Mouse (Mus musculus): ENCODE data around the gene Naxd.
A peak's percentile ranks its signal among the peaks of the same experiment; 100 is the strongest.
"Not testable (repeated sequence)": the region's sequence is repeated elsewhere in the genome, so short reads cannot be mapped to it uniquely, and the experiment has no call there.

Naxd gene

DNA sequence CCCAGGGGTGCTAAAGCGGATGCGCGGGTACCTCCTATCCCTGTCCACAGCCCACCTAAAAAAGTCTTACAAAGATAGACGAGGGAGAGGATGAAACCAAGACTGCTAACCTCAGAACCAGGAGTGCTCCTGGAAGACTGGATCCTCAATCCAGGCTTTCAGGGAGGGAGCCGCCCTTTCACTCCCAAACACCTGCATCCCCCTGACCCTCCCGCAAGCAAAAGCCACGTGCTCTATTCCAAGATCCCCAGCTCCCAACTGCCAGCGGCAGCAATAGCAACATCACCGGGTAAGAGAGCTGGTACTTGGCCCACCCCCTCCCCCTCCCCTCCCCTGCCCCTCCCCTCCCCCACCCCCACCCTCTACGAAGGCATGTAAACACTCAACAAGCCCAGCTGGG lies 21.9 kb upstream of the Naxd start:
- no peak for DNase-seq

DNA sequence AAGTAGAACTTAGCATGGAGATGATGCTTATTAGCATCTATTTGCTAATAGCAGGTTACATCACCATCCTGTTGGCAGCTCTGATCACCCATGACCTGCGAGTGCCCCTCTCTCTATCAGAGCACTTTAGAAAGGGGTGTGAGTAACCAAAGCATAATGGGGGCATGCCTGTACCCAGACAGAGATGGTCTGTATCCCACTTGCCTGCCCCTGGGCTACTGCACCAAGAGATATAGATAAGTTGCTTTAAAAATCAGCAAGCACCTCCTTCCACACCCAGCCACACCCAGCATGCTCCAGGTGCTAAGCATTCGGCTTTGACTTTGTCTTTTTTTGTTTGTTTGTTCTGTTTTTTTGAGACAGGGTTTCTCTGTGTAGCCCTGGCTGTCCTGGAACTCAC lies 21.4 kb upstream of the Naxd start:
- DNase-seq = no peak

DNA sequence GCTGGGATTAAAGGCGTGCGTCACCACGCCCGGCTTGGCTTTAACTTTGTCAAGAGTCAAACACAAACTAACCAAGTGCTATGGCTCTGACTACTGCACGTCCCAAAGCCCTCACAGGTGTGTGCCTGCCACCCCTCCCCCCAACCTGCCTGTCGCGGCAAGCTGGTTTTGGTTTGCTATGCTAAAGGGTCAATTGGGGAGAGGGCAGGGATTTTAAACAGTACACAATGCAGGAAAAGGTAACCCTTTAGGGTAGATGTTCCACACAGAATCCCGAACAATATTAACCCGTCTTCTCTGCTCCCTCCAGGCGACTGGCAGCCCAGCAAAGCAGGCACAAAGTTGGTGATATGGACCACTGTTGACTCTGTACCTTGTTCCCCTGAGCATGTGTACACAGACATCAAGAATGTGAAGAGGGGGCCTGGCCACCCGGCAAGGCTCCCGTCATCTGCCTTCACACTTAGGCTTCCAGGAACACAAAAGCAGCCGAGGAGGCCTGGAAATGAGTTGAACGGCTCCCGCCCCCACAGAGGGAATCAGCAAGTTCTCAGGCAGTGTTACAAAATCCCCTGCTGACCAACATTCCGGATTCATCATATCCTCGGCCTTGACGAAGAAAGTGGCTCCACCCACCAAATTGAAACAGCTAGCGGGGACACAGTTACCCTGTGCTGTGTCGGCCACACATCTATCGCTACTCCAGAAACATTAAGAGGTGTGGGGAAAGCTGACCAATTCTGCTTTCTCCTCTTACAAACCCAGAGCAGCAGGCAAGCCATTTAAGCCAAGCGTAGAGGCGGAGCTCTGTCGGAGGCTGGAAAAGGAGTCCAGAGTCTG lies 20.7 kb upstream of the Naxd start:
- no peak for DNase-seq

DNA sequence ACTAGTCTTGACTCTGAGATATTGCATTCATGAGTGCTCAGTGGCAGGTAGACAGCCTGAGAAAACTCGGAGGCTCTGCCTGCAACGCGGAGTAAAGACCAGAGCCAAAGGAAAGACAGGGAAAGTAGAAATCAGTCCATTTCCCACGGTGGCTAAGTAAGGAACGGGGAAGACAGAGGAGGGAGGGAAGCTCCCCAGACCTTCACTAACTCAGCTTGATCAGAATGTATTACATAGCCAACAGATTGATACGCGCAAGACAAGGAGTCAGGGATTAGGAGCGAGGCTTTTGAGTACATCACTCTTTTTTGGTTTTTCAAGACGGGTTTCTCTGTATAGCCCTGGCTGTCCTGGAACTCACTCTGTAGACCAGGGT lies 20.1 kb upstream of the Naxd start:
- DNase-seq = no peak

GRCm38 (mm10) chr8:11477811-11478761 lies 19.2 kb upstream of the Naxd start, which contains the start of gene Rab20:
Gene Rab20 (minus strand): TSS chr8:11478710.
- peak in 1 of 2 experiments; percentile 51 for DNase-seq

DNA sequence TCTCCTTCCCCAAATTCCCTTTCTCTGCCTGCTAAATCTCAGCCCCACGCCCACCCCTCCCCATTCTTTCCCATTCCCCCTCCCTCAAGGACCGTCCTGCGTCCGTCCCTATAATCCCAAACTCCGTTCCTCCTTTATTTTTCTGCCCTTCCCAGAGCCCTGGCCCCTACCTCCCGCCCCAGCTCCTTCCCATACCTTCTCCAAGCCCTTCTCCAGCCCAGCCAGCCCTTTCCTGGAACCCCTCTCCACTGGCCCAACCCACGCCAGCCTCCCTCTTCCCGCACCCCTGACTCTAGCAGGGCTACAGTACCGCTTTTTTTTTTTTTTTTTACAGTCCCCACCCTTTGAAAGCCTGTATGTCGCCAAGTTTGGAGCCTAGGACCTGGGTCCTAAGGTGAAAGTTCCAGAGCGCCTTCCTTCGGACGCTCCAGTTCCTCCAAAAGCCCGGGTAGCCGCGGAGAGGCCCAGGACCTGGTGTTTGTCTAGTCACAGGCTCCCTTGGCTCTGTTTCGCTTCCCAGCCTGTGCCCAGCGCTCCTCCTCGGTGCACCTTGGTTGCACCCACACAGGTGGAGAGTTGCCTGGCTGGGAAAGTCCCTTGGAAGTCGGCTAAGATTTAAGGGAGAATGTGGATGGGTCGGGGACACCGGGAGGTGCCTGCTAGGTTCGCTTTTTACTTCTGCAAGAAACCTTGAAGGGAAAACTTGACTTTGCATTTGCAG lies 18.3 kb upstream of the Naxd start:
- no peak for DNase-seq

GRCm38 (mm10) chr8:11479591-11479990 lies 17.7 kb upstream of the Naxd start:
- no peak for DNase-seq

DNA sequence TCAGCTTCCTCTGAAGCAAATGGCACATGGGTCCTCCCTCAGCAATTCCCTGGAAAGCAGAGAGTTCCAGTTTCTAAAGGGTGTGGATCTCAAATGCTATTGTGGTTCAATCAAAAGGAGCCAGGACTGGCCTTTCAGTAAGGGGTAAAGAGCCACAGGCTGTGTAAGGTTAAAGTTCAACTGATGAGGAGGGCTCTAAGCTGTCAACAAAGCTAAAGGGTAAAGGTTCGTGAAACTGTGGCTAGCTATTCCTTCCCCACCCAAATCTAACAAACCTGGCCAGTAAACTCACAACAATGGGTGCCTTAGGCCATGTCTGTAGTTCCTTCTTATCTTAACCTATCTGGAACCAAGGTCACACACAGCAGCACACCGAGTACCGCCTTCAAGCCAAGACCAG lies 15.4 kb upstream of the Naxd start:
- DNase-seq = no peak

GRCm38 (mm10) chr8:11482537-11482936 lies 14.8 kb upstream of the Naxd start:
- DNase-seq = no peak

GRCm38 (mm10) chr8:11486142-11486541 lies 11.2 kb upstream of the Naxd start:
- peak; percentile 65 to 81 for DNase-seq

GRCm38 (mm10) chr8:11487229-11487628 lies 10.1 kb upstream of the Naxd start:
- no peak for DNase-seq

DNA sequence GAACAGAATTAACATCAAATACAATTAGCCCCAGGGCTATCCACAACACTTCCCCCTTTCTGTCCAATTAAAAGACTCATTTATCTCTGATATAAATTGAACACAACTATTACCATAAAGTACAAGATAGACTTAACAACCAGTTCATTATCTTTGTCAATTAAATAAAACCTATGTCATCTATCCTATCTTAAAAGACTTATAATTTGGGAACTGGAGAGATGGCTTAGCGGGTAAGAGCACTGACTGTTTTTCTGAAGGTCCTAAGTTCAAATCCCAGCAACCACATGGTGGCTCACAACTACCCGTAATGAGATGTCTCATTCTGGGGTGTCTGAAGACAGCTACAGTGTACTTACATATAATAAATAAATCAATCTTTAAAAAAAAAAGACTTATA lies 5.0 kb upstream of the Naxd start:
- DNase-seq = not testable (repeated sequence)

GRCm38 (mm10) chr8:11498281-11498680 lies 975 bp downstream of the Naxd start:
- no peak for DNase-seq

DNA sequence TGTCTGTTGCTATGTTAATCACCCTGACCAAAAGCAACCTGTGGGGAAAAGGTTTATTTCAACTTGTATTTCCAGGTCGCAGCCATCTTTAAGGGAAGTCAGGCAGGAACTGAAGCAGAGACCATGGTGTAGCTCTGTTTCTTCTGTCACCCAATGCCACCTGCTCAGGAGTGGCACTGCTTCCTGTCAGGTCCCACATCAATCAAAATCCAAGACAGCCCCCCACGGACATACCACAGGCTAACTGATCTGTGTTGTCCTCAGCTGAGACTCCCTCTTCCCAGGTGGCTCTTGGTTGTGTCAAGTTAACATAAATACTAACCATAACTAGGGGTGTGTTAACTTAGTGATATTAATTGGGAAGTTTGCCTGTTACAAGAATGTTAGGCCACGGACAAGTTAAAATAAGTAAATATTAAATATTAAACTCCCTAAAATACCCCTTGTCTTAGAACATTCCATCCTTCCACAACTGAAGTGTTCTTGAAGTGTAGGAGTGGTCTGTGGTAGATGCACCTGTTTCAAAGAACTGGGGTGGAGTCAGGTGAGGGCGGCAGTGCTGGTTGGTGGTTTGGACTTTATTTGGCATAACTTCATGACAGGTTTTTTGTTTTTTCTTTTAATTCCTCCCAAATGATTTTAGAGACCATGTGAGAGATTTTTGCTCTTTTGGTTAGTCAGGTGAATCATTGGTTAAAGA lies 1.6 kb downstream of the Naxd start:
- DNase-seq = no peak

DNA sequence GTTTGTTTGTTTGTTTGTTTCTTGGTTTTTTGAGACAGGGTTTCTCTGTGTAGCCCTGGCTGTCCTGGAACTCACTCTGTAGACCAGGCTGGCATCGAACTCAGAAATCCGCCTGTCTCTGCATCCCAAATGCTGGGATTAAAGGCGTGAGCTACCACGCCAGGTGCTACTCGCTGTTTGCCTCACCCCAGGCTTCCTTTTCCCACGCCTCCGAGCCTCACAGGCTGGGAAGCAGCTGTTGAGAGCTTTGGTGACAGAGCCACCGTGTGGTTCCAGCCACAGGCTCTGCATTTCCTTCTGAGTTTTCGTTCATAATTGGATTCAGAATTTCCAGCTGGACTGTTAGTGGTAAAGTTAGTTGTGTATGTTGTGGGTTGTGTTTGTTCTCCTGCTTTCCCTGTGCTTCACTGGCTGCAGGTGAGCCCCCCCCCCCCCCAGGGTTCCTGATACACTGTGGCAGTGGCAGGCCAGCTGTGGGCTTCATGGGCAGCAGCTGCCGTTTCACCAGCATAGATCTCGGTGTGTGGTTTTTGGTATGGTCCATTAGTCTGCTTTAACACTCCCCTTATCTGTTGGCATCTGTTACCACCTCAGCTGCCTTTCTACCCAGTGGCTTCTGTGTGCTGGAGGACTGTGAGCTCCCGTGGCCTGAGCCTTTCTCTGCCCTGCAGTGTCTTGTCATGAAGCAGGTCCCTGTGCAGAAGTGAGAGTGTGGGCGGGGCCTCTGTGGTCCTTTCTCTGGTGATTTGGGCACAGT lies 6.3 kb downstream of the Naxd start:
- DNase-seq = no peak

- DNase-seq = no peak
Observed at GRCm38 (mm10) chr8:11506074-11506473, 8.8 kb downstream of the Naxd start.

DNA sequence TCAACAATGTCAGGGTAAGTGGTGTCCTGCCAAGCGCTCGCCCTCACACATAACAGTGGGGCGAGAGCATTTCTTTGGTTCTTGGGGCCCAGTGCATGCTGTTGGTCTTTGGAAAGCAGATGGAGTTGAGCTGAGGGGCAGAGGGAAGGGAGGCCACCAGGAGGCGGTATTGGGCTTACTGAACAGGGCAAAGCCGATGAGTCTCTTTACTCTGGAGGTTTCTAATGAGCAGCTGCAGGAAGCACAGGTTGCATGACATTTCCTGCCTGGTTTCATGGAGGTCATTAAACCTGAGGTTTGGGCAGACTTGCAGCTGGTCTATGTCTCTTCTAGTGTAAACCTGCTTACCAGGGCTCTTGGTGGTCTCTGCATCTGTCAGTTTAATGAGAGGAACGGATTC lies 9.5 kb downstream of the Naxd start:
- peak; percentile 44 to 69 for DNase-seq

- DNase-seq = no peak
Observed at GRCm38 (mm10) chr8:11508880-11509279, 11.6 kb downstream of the Naxd start.

DNA sequence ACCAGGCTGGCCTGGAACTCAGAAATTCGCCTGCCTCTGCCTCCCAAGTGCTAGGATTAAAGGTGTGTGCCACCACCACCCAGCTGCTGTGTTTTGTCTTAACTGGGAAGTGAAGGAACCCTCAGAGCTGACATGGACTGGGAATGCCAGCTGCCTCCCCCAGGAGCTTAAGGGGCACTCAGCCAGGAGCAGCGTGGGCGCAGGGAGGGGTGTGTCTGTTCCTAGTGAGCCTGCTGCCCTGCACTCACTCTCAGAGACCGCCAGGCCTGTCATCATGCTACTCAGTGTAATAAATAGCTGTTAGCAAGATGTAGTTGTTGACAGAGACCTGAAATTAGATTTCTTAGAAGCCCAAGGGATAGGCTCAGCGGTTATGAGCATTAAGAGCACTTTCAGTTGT lies 13.7 kb downstream of the Naxd start:
- DNase-seq = no peak

GRCm38 (mm10) chr8:11512711-11513110 lies 15.4 kb downstream of the Naxd start:
- no peak for DNase-seq

- no peak for DNase-seq
Observed at GRCm38 (mm10) chr8:11513247-11513646, 15.9 kb downstream of the Naxd start.

GRCm38 (mm10) chr8:11516292-11516691 lies 19.0 kb downstream of the Naxd start:
- no peak for DNase-seq

All from cerebellum, postnatal 25 days (tissue).